Mouse (Mus musculus) intestine, embryonic 16.5 days (tissue): ENCODE measurements around the gene Gm20388. TPM values are rescaled to one million over a fixed set of nuclear protein-coding genes. Genes with fewer than 3 reads are reported as not detected.
A peak's percentile ranks its signal among the peaks of the same experiment; 100 is the strongest.

ENCODE experiments used
- ATAC-seq: fragments of 200-750 bp; cut with Nextera tagmentation; 2 replicates; pipeline ENCODE4 v1.8.0; 2017; ENCODE audit warnings: moderate TSS enrichment, moderate library complexity
- H3K27ac ChIP-seq: fragments of 300-500 bp; sonication (generic); 2 replicates; pipeline ENCODE4 v1.5.1; 2014; ENCODE audit warnings: mild to moderate bottlenecking, low read length
- H3K27me3 ChIP-seq: fragments of 300-500 bp; sonication (generic); replicated peaks from 2 replicates; pipeline ENCODE4 v1.6.1; 2014; ENCODE audit warnings: low read length, control low read depth, mixed read lengths; ENCODE audit not compliant: control insufficient read depth, insufficient read depth
- H3K36me3 ChIP-seq: fragments of 300-500 bp; sonication (generic); 2 replicates; pipeline ENCODE4 v1.6.1; 2014; ENCODE audit warnings: low read length, control low read depth; ENCODE audit not compliant: control insufficient read depth, insufficient read depth
- H3K4me1 ChIP-seq: fragments of 300-500 bp; sonication (generic); 2 replicates; pipeline ENCODE4 v1.6.1; 2014; ENCODE audit warnings: low read length, control low read depth, mixed read lengths; ENCODE audit not compliant: control insufficient read depth, insufficient read depth
- H3K4me2 ChIP-seq: fragments of 300-500 bp; sonication (generic); 2 replicates; pipeline ENCODE4 v1.6.1; 2014; ENCODE audit warnings: low read depth, low read length, control low read depth
- H3K4me3 ChIP-seq: fragments of 300-500 bp; sonication (generic); 2 replicates; pipeline ENCODE4 v1.5.1; 2014; ENCODE audit warnings: mild to moderate bottlenecking, low read length
- H3K9ac ChIP-seq: fragments of 300-500 bp; sonication (generic); 2 replicates; pipeline ENCODE4 v1.6.1; 2014; ENCODE audit warnings: low read depth, low read length
- H3K9me3 ChIP-seq: fragments of 300-500 bp; sonication (generic); 2 replicates; pipeline ENCODE4 v1.6.1; 2016; ENCODE audit warnings: low read length, control low read depth; ENCODE audit not compliant: control insufficient read depth
- WGBS: fragments of 180-500 bp; shearing (Covaris S2); extraction: QIAGEN DNeasy Blood & Tissue Kit; methylation state at CpG from one replicate; pipeline ENCODE4 v1.1.7; 2014; 5-methylcytosine and 5-hydroxymethylcytosine counted together
- polyA plus RNA-seq: library from polyadenylated mRNA; unstranded; fragments of >200 nt; fragmentation: Nextera tagmentation; extraction: Ambion mirVana; gene quantifications from 2 replicates; pipeline ENCODE4 v1.2.1, GENCODE M21; 2015

Gene Gm20388
- polyA plus RNA-seq, 1 experiment from 2014 or later: 5.8 TPM

DNA sequence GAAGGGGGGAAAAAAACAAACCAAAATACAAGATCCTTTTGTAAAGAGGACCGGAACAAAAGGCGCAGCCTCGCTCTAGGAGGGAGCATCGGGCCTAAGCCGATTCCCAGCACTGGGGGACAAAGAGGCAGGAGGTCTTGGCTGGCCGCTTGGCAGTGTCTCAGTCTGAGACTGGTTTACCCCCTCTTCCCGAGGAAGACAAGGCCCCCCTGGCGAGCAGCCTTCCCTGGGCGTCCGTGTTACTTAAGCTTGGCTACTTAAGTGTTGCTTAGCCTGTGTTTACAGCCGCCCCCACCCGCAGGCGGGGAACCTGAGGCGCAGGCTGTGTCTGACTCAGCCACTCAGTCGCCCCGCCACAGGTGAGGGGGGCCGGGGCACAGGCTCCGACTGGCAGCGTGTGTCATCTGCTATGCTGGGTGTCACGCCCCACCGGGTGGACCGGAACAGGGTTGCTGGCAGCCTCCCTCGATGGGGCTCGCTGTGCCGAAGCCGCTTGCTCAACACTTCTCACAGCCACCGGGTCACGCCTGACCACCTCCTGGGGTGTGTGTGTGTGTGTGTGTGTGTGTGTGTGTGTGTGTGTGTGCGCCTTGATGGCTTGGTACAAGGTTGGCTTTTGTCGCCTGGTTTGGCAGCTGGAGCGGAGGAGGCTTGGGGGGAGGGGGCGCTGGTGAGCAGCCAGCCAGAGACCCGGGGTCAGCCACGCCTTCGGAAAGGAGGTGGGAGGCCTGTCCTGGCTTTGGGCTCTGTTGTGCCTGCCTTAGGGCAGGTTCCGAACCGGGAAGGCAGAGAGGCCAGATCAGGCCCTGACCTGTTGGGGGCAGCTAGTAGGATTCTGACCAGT, 628.0 kb downstream of the Gm20388 start:
- peak overlapping the region; percentile 94 for H3K27ac ChIP-seq
- H3K36me3 ChIP-seq: no peaks in the 10 kb centered on the region
- ATAC-seq: peak; percentile 64
- 8% methylated on average over 35 of the region's 37 CpGs for WGBS
- H3K4me2 ChIP-seq: peak overlapping the region; percentile 99
- H3K9ac ChIP-seq: peak overlapping the region; percentile 70
- H3K27me3 ChIP-seq: no peaks in the 10 kb centered on the region
- peak overlapping the region; percentile 68 for H3K4me3 ChIP-seq
- no peaks in the 10 kb centered on the region for H3K9me3 ChIP-seq
- H3K4me1 ChIP-seq: peaks cover 81% of the 10 kb centered on the region

DNA sequence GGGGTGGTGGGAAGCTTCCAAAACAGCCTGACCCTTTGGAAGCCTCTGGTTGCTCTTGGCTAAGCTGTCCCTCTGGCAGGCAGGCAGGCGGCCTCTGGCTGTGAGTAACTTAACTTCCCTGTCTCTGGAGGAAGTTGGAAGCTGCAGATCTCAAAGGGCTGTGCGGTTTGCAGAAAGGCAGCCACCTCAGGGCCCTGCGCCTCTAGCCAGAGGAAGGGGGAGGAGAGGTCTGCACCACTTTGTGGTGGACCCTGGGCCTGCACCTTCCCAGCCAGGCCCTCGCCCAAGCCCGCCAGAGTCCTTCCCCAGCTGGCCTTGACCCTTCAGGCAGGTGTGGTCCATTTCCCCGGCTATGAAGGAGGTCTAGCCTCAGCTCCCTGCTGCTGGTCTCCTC, 628.7 kb downstream of the Gm20388 start:
- Histone ChIP-seq H3K9ac (peak overlapping the region; percentile 70), H3K27me3 (no peaks in the 10 kb centered on the region), H3K27ac (peak overlapping the region; percentile 94), H3K4me2 (peak overlapping the region; percentile 99), H3K9me3 (no peaks in the 10 kb centered on the region), H3K4me1 (peaks cover 81% of the 10 kb centered on the region), H3K36me3 (no peaks in the 10 kb centered on the region), H3K4me3 (peak overlapping the region; percentile 68)
- ATAC-seq: no peak
- 49% methylated on average over 6 of the region's 6 CpGs for WGBS

DNA sequence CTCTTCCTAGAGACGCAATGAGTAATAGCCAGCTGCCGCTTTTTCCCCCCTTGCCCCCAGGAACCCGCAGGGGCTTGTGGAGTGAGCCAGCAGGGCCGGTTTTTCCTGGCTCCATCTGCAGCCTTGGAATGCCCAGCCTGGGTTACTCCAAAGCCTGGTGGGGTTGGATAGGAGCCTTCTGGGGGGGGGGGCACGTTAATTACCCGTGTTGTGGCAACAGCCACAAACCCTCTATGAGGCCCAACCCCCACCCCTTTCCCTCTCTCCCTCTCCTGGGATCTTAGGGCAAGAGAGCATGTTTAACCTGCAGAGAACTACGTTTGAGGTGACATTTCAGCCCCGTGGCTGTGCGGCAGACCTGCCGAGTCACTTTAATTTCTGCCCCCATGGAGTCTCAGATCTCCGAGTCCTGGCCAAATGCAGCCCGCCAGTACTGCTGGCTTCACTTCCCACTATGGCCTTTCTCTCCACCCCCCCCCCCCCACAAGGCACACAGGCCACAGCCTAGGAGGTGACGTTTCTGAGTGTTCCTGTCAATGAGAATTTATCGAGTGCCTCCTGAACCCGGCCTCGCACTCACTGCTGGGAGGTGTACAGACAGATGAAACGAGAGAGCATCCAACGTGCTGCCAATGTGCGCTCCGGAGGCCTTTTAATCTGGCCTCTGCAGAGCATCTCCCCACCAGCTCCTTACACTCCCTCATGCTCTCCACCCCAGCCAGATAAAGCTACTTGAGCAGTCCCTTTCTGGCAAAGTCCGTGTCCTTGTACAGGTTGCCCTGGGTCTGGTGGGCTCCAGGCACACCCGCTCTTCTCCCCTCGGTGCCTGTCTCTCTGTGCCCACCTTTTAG, 629.4 kb downstream of the Gm20388 start:
- peak overlapping the region; percentile 68 for H3K4me3 ChIP-seq
- WGBS: 45% methylated on average over 23 of the region's 23 CpGs
- H3K27ac ChIP-seq: peak overlapping the region; percentile 94
- H3K4me1 ChIP-seq: peaks cover 81% of the 10 kb centered on the region
- no peaks in the 10 kb centered on the region for H3K9me3 ChIP-seq
- H3K9ac ChIP-seq: peak overlapping the region; percentile 70
- no peaks in the 10 kb centered on the region for H3K27me3 ChIP-seq
- H3K4me2 ChIP-seq: peak overlapping the region; percentile 99
- ATAC-seq: no peak
- no peaks in the 10 kb centered on the region for H3K36me3 ChIP-seq

DNA sequence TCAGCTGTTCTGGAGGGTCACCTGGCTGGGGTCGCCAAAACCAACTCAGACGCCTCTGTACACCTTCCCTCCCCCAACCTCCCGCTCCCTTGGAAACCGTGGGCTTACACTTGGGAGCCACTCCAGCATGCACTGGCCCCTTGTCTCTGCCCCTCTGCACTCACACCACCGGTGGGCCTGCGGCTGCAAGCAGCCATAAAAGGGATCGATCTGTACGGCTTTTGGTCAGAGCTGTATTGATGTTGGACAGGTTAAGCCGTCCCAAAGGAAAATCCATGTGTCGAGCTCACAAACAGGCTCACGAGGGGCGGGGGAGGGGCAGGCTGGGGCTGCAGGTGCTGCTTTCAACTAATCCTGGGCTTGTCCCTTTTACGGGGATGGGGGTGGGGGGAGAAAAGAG, 632.4 kb downstream of the Gm20388 start:
- Histone ChIP-seq H3K4me1 (peaks cover 90% of the 10 kb centered on the region), H3K9ac (peak overlapping the region; percentile 53; the same call in 1 of the 2 replicates), H3K4me3 (no peak overlapping the region), H3K27ac (peak overlapping the region; percentile 89), H3K36me3 (no peaks in the 10 kb centered on the region), H3K27me3 (no peaks in the 10 kb centered on the region), H3K4me2 (peak overlapping the region; percentile 6), H3K9me3 (no peaks in the 10 kb centered on the region)
- no peak for ATAC-seq
- WGBS: 23% methylated on average over 13 of the region's 13 CpGs

DNA sequence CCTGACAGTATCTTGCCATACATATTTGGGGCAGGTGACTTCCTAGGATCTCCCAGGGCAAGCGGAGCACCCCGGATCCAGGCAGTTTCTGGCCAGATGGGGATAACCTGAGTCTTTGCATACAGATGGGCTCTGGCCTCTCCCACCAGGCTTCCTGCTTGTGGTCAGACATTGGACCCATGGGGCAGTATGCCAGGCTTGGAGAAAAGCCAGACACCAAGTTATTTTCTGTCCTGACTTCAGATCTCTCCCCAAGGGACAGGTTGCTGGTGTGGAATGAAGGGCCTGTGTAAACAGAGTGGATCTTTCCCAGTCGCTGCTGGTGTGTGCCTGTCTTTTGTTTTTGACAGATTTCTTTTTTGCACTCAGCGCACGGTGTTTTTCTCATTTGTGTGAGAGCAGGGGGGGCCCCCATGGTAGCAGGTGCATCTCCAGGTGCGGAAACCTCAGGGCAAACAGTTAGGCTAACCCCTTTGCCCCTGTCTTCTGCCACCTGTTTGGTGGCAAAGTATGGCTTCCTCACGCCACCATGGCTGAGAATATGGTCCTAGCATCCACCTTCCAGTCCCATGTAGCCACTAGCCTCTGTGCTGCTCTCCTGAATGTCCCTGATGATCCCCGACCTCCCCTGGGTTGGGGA, 632.9 kb downstream of the Gm20388 start:
- Histone ChIP-seq H3K36me3 (no peaks in the 10 kb centered on the region), H3K4me1 (peaks cover 90% of the 10 kb centered on the region), H3K9ac (0 out of 2 replicates have a peak overlapping the region, but pooled peaks have one; percentile 53), H3K4me2 (peak overlapping the region; percentile 6; the same call in 1 of the 2 replicates), H3K27me3 (no peaks in the 10 kb centered on the region), H3K4me3 (no peak overlapping the region), H3K9me3 (no peaks in the 10 kb centered on the region), H3K27ac (peak overlapping the region; percentile 89)
- ATAC-seq: no peak
- WGBS: 42% methylated on average over 8 of the region's 8 CpGs

DNA sequence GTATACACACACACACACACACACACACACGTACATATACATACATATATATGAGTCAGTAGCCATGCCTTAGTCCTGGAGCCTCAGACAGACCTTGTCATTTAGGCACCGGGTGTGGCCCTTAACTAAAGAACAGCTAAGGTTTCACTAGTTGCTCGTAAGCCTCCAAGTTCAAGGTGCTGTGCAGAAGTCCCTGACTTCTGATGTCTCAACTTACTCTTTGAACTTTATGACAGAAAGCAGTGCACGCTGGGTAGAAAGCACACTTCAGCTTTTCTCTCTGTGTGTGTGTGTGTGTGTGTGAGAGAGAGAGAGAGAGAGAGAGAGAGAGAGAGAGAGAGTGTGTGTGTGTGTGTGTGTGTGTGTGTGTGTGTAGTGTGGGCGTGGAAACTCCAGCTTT, 633.5 kb downstream of the Gm20388 start:
- ATAC-seq: peak; percentile 64
- no peaks in the 10 kb centered on the region for H3K27me3 ChIP-seq
- no peaks in the 10 kb centered on the region for H3K9me3 ChIP-seq
- 55% methylated on average over 5 of the region's 5 CpGs for WGBS
- no peak overlapping the region for H3K4me3 ChIP-seq
- H3K36me3 ChIP-seq: no peaks in the 10 kb centered on the region
- peaks cover 88% of the 10 kb centered on the region for H3K4me1 ChIP-seq
- H3K27ac ChIP-seq: peak overlapping the region; percentile 89
- H3K4me2 ChIP-seq: peak overlapping the region; percentile 6
- H3K9ac ChIP-seq: no peak overlapping the region

DNA sequence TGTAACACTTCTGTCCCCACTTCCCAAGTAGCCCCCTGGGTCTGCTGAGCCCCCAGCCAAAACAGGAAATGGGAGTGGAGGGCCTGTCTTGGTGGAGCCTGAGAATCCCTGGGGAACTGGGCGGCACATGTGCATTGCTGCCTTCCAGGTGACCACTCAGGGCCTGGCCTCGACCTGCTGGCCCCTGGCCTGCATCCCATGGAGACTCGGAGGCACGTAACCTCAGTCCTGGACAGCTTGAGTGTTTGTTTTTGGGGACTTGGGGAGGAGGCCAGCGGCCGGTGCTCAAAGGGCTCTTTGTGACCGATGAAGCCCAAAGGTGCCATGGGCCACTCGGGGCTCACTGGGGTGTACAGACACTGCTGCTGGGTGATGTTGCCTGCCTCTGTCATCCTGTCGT, 636.9 kb downstream of the Gm20388 start:
- ATAC-seq: no peak
- H3K4me3 ChIP-seq: no peak overlapping the region
- no peaks in the 10 kb centered on the region for H3K27me3 ChIP-seq
- no peak overlapping the region; the same call in 1 of the 2 replicates for H3K27ac ChIP-seq
- H3K4me1 ChIP-seq: peaks cover 82% of the 10 kb centered on the region
- no peaks in the 10 kb centered on the region for H3K36me3 ChIP-seq
- WGBS: 66% methylated on average over 9 of the region's 9 CpGs
- H3K4me2 ChIP-seq: no peak overlapping the region
- 0 out of 2 replicates have a peak overlapping the region, but pooled peaks have one; percentile 33 for H3K9ac ChIP-seq
- H3K9me3 ChIP-seq: no peaks in the 10 kb centered on the region

DNA sequence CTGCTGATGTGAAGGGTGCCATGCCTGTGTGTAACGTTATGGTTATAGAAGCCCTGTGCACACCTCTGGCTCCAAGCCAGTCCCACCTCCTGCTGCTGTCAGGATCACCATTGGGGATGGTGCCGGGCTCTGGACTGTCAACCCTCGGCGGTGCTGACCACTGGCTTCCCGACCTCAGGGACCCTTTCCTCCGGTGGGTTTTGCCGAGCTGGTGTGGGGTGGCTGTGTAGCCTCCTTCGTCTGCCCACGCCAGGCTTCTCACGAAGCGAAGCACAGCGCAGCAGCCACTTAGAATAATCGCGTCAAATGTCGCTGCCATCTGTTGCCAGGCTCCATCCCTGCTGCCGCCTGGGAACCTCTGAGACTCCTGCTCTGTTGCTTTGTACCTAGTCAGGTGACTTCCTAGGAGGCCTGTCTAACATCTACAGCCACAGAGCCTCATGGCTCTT, 637.7 kb downstream of the Gm20388 start:
- no peaks in the 10 kb centered on the region for H3K9me3 ChIP-seq
- no peak overlapping the region; the same call in 1 of the 2 replicates for H3K27ac ChIP-seq
- peaks cover 74% of the 10 kb centered on the region for H3K4me1 ChIP-seq
- peak overlapping the region; percentile 24; the same call in 1 of the 2 replicates for H3K9ac ChIP-seq
- 58% methylated on average over 16 of the region's 16 CpGs for WGBS
- no peak overlapping the region for H3K4me3 ChIP-seq
- no peaks in the 10 kb centered on the region for H3K27me3 ChIP-seq
- H3K36me3 ChIP-seq: no peaks in the 10 kb centered on the region
- no peak for ATAC-seq
- H3K4me2 ChIP-seq: 0 out of 2 replicates have a peak overlapping the region, but pooled peaks have one; percentile 19
